Mouse (Mus musculus): ENCODE results near the gene Clcnka.

DNA sequence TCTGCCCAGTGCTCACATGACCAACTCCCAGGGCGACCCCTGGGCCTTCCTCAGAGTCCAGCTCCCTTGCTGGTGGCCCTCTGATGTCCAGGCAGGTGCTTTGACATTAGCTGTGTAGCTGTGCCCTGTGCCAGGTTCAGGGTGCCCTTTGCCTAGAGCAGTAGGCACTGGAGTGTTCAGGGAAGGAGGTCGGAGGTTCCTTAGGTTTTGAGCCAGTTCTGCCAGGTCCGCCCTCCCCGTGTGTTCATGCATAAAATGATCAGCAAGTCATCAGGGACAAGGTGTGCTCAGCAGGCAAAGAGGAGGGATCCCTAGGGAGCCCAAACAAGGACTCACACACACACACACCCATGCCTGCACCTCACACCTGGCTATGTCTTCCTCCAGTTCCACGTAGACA is 45.5 kb downstream of the Clcnka start:
- TF ChIP-seq EP300 (IDR thresholded peaks at IDR 0.05; ENCODE audit: low read depth in 1 of 2, low read length in 2 of 2) (no peak), KAT2A (conservative IDR thresholded peaks at IDR 0.05; ENCODE audit: low read depth, low read length) (no peak), TAL1 (IDR thresholded peaks at IDR 0.05; ENCODE audit: low read length) (no peak), E2F4 (IDR thresholded peaks at IDR 0.05; ENCODE audit: borderline replicate concordance, low read depth, low read length) (no peak), MAFK (IDR thresholded peaks at IDR 0.05; ENCODE audit: borderline replicate concordance, low read depth, low read length) (no peak), MYC (IDR thresholded peaks at IDR 0.05; ENCODE audit: low read depth, low read length) (no peak), NRF1 (IDR thresholded peaks at IDR 0.05; ENCODE audit: insufficient read depth, low read depth, low read length, poor library complexity, severe bottlenecking) (no peak), TBP (IDR thresholded peaks at IDR 0.05; ENCODE audit: low read depth, low read length) (no peak), ELF1 (IDR thresholded peaks at IDR 0.05; ENCODE audit: low read depth, low read length) (no peak), CTCF (IDR thresholded peaks at IDR 0.05 in 2 of 3, conservative IDR thresholded peaks at IDR 0.05 in 1 of 3; ENCODE audit: control insufficient read depth in 1 of 3, insufficient read depth in 1 of 3, low read depth in 2 of 3, low read length in 3 of 3, poor library complexity in 1 of 3, severe bottlenecking in 1 of 3) (no peak)

All from MEL (cell line).